Mouse (Mus musculus): ENCODE results near the gene Zc3h12d.

DNA sequence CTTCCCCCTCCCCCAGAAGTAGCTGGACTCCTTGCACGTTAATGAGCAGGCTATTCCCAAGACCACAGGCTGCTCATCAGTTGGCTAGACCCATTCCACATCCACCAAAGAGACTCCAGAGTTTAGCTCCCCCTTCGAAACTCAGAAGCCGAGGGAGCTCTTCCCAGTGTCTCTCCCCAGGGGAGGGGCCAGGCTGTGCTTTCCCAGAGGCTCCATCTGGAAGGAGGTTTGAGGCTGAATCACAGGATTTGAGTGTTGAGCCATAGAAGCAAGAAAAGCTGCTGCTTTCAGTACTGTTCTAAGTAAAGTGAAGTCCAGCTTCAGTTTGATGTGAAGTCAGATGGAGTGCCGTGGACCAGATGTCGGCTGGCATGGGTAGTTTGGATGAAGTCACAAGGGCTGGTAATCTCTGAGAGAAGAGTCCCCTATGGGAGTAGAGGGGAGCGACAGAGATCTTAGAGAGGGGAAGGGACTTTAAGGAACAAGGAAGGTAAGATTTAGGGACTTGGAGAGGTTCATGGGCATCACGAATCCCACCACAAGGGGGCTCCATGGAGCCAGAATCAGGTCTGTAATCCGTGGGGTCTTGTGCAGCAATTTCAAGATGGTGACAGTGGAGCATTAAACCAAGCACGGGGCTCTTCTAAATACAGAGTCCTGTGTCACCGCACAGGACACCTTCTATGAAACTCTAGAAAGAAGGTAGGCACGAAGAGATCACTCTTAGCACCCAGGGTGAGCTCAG is 38.5 kb downstream of the Zc3h12d start:
- TF ChIP-seq TAL1 (IDR thresholded peaks at IDR 0.05; ENCODE audit: low read length) (no peak), GATA1 (IDR thresholded peaks at IDR 0.05; ENCODE audit: low read length) (no peak)
